Mouse (Mus musculus) MEL (cell line): ENCODE data around the gene Tmem45a2.

Source experiments
- BHLHE40 ChIP-seq: IDR thresholded peaks from 2 replicates; pipeline ENCODE4 v1.6.1; 2012; ENCODE audit warnings: low read depth, mild to moderate bottlenecking, inconsistent platforms, low read length, improper control_type of control experiment, borderline replicate concordance
- CTCF ChIP-seq, 3 experiments: IDR thresholded peaks in 2 of 3; conservative IDR thresholded peaks in 1 of 3; 2 replicates each; pipeline ENCODE4 v1.5.1; 2011 to 2012; ENCODE audit warnings: low read length in 3 of 3, low read depth in 2 of 3, mild to moderate bottlenecking in 2 of 3, improper control_type of control experiment in 1 of 3, inconsistent platforms in 1 of 3, mixed read lengths in 1 of 3, moderate library complexity in 1 of 3; ENCODE audit not compliant: control insufficient read depth in 1 of 3, insufficient read depth in 1 of 3, poor library complexity in 1 of 3, severe bottlenecking in 1 of 3
- EP300 ChIP-seq, 2 experiments: IDR thresholded peaks; 2 replicates each; pipeline ENCODE4 v1.6.1; 2011; ENCODE audit warnings: improper control_type of control experiment in 2 of 2, low read length in 2 of 2, low read depth in 1 of 2, mild to moderate bottlenecking in 1 of 2
- MAX ChIP-seq: IDR thresholded peaks from 2 replicates; pipeline ENCODE4 v1.6.1; 2011; ENCODE audit warnings: low read length, improper control_type of control experiment

DNA sequence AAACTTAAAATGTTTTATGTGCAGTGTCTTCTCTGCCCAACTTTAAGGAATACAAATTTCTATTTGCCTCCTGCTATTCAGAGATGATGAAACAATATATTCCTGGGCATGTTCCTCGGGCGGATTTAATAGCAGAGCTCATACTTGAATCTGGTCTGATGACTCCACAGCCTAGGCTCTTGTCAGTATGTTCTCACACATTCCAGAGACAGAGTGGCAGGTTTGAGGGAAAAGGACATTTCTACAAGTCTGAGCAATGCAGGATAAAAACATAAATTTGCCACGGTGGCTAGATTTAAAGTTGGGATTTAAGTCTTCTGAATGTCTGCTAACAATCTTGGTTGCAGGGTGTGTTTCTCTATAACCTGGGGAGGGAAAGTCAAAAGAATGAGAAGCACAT lies 9.1 kb downstream of the Tmem45a2 start:
- TF ChIP-seq CTCF (IDR thresholded peaks at IDR 0.05 in 2 of 3, conservative IDR thresholded peaks at IDR 0.05 in 1 of 3; ENCODE audit: control insufficient read depth in 1 of 3, insufficient read depth in 1 of 3, low read depth in 2 of 3, low read length in 3 of 3, poor library complexity in 1 of 3, severe bottlenecking in 1 of 3): no peak
- TF ChIP-seq MAX: no peak
- TF ChIP-seq EP300 (IDR thresholded peaks at IDR 0.05; ENCODE audit: low read depth in 1 of 2, low read length in 2 of 2): no peak
- no peak for TF ChIP-seq BHLHE40
